Mouse (Mus musculus) midbrain, embryonic 10.5 days (tissue): ENCODE measurements around the gene Olfr360. TPM values are rescaled to one million over a fixed set of nuclear protein-coding genes. Genes with fewer than 3 reads are reported as not detected.
"Not testable (repeated sequence)": the region's sequence is repeated elsewhere in the genome, so short reads cannot be mapped to it uniquely, and the experiment has no call there.

Experiments used
- DNase-seq: peaks from one replicate; pipeline ENCODE4 v3.0.0-alpha.2; 2017; ENCODE audit warnings: low spot score
- H3K27ac ChIP-seq: fragments of 300-500 bp; sonication (generic); replicated peaks from 2 replicates; pipeline ENCODE4 v1.5.1; 2016; ENCODE audit warnings: mild to moderate bottlenecking
- H3K27me3 ChIP-seq: fragments of 300-500 bp; sonication (generic); 2 replicates; pipeline ENCODE4 v1.6.1; 2016; ENCODE audit warnings: low read depth, mild to moderate bottlenecking; ENCODE audit not compliant: poor library complexity, severe bottlenecking
- H3K36me3 ChIP-seq: fragments of 300-500 bp; sonication (generic); 2 replicates; pipeline ENCODE4 v1.6.1; 2016; ENCODE audit warnings: mild to moderate bottlenecking, moderate library complexity
- H3K4me1 ChIP-seq: fragments of 300-500 bp; sonication (generic); 2 replicates; pipeline ENCODE4 v1.6.1; 2016
- H3K4me3 ChIP-seq: fragments of 300-500 bp; sonication (generic); 2 replicates; pipeline ENCODE4 v1.5.1; 2016; ENCODE audit warnings: mild to moderate bottlenecking, moderate library complexity
- H3K9me3 ChIP-seq: fragments of 300-500 bp; sonication (generic); replicated peaks from 2 replicates; pipeline ENCODE4 v1.6.1; 2016; ENCODE audit warnings: mild to moderate bottlenecking
- WGBS: fragments of 180-500 bp; shearing (Covaris S2); methylation state at CpG from one replicate; pipeline ENCODE4 v1.1.7; 2016; 5-methylcytosine and 5-hydroxymethylcytosine counted together
- polyA plus RNA-seq: library from polyadenylated mRNA; unstranded; fragments of >200 nt; fragmentation: Nextera tagmentation; extraction: Ambion mirVana; gene quantifications from 2 replicates; pipeline ENCODE4 v1.2.1, GENCODE M21; 2016

The Olfr360 gene
- not detected in 2 replicates for polyA plus RNA-seq

DNA sequence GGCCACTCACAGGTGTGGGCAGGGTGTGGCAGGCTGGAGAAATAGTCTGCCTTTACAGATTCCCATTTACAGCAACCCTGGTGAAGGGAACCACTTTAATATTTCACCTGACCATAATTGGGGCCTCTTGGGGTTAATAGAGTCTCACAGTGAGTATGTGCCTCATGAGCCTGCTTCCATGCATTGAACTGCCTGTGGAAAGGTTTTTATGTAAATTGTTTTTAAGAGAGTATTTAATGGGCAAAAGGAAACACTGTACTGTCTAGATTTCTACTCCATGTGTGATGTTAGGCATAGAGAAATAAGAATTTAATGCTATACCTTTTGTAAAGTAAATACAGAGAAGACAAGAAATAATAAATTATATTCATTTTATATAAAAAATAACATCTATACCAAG, at the start of gene Olfr360:
Olfr360 (plus strand) TSS at position 301 of the 400 bp plus-strand sequence.
- no peak for DNase-seq
- Histone ChIP-seq H3K9me3 (peaks cover 30% of the 10 kb centered on the region), H3K27ac (no peak within 1 kb of the TSS), H3K4me3 (no peak within 1 kb of the TSS), H3K4me1 (no peaks in the 10 kb centered on the region), H3K27me3 (no peaks in the 10 kb centered on the region), H3K36me3 (no peaks in the 10 kb centered on the region)

DNA sequence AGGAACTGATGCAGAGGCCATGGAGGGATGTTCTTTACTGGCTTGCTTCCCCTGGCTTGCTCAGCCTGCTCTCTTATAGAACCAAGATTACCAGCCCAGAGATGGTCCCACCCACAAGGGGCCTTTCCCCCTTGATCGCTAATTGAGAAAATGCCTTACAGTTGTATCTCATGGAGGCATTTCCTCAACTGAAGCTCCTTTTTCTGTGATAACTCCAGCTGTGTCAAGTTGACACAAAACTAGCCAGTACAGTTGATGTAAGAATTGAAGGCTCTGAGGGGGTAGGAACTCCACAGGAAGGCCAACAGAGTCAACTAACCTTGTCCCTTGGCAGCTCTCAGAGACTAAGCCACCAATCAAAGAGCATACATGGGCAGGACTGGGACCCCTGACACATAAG, 23.6 kb downstream of the Olfr360 start, which contains the start of gene Olfr361:
Olfr361 (minus strand) TSS at position 101 of the 400 bp plus-strand sequence.
- H3K27ac ChIP-seq, H3K36me3 ChIP-seq, H3K27me3 ChIP-seq, H3K4me1 ChIP-seq, DNase-seq, H3K4me3 ChIP-seq: not testable (repeated sequence)
- WGBS = 65% methylated on average over 1 of the region's 1 CpGs
- peaks cover 28% of the 10 kb centered on the region for H3K9me3 ChIP-seq

DNA sequence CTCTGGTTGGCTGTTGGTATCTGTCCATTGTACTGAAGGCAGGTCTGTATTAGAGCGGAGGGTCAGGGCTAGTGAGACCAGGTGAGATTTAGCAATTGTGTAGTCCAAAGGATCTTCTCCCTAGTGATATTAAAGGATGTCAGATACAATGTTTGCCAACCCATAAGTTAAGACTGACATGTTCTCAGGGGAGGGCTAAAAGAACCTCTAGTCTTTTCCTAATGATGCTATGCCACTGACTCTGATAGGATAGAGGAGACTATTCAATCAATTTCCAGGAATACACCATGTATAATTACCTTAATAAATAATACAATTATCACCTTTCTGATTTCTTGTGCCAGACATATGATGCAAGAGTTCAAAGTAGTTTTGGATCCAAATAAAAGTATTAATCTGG, 52.3 kb downstream of the Olfr360 start, which contains the start of gene Olfr362:
Olfr362 (minus strand) TSS at position 101 of the 400 bp plus-strand sequence.
- no peak within 1 kb of the TSS for H3K4me3 ChIP-seq
- DNase-seq = no peak
- H3K4me1 ChIP-seq = no peaks in the 10 kb centered on the region
- H3K27ac ChIP-seq = no peak within 1 kb of the TSS
- H3K9me3 ChIP-seq = peaks cover 42% of the 10 kb centered on the region
- no peaks in the 10 kb centered on the region for H3K27me3 ChIP-seq
- no peaks in the 10 kb centered on the region for H3K36me3 ChIP-seq
- WGBS = 88% methylated on average over 1 of the region's 1 CpGs

Other genes with a start within 250 kb of the Olfr360 start
- gene Olfr3, start 248.7 kb upstream of the Olfr360 start, polyA plus RNA-seq = not detected in 2 replicates
- not detected in 2 replicates for gene Olfr350, start 219.4 kb upstream of the Olfr360 start, polyA plus RNA-seq
- not detected in 2 replicates for gene Olfr351, start 203.1 kb upstream of the Olfr360 start, polyA plus RNA-seq
- gene Olfr352, start 197.3 kb upstream of the Olfr360 start, polyA plus RNA-seq = not detected in 2 replicates
- gene Olfr353, start 172.8 kb upstream of the Olfr360 start, polyA plus RNA-seq = not detected in 2 replicates
- gene Olfr354, start 160.1 kb upstream of the Olfr360 start, polyA plus RNA-seq = not detected in 2 replicates
- not detected in 2 replicates for gene Olfr355, start 136.8 kb upstream of the Olfr360 start, polyA plus RNA-seq
- gene Olfr356, start 128.6 kb upstream of the Olfr360 start, polyA plus RNA-seq = not detected in 2 replicates
- not detected in 2 replicates for gene Olfr357, start 71.9 kb upstream of the Olfr360 start, polyA plus RNA-seq
- not detected in 2 replicates for gene Olfr358, start 56.4 kb upstream of the Olfr360 start, polyA plus RNA-seq
- not detected in 2 replicates for gene Olfr361, start 23.5 kb downstream of the Olfr360 start, polyA plus RNA-seq
- gene Olfr362, start 52.2 kb downstream of the Olfr360 start, polyA plus RNA-seq = not detected in 2 replicates
- gene Olfr364-ps1, start 73.6 kb downstream of the Olfr360 start, polyA plus RNA-seq = not detected in 2 replicates
- not detected in 2 replicates for gene Olfr365, start 122.5 kb downstream of the Olfr360 start, polyA plus RNA-seq
- not detected in 2 replicates for gene Olfr366, start 145.8 kb downstream of the Olfr360 start, polyA plus RNA-seq